Mouse (Mus musculus) embryonic facial prominence, embryonic 14.5 days (tissue): Measurements from ENCODE around the gene Snx29. TPM values are rescaled to one million over a fixed set of nuclear protein-coding genes. Genes with fewer than 3 reads are reported as not detected.
A peak's percentile ranks its signal among the peaks of the same experiment; 100 is the strongest.

Source experiments
- ATAC-seq: fragments of 200-750 bp; cut with Nextera tagmentation; 2 replicates; pipeline ENCODE4 v1.8.0; 2017; ENCODE audit warnings: low read depth, moderate number of reproducible peaks, moderate TSS enrichment
- DNase-seq: peaks from one replicate; pipeline ENCODE4 v3.0.0-alpha.2; 2015; ENCODE audit warnings: low spot score
- H3K27ac ChIP-seq: fragments of 300-500 bp; sonication (generic); replicated peaks from 2 replicates; pipeline ENCODE4 v1.5.1; 2014; ENCODE audit warnings: low read depth, mild to moderate bottlenecking, low read length, moderate library complexity
- H3K27me3 ChIP-seq: fragments of 300-500 bp; sonication (generic); replicated peaks from 2 replicates; pipeline ENCODE4 v1.6.1; 2014; ENCODE audit warnings: low read length; ENCODE audit not compliant: control insufficient read depth, insufficient read depth
- H3K36me3 ChIP-seq: fragments of 300-500 bp; sonication (generic); 2 replicates; pipeline ENCODE4 v1.6.1; 2014; ENCODE audit warnings: low read length, mixed read lengths; ENCODE audit not compliant: control insufficient read depth, insufficient read depth
- H3K4me1 ChIP-seq: fragments of 300-500 bp; sonication (generic); 2 replicates; pipeline ENCODE4 v1.6.1; 2014; ENCODE audit warnings: antibody characterized with exemption, low read length; ENCODE audit not compliant: control insufficient read depth, insufficient read depth
- H3K4me2 ChIP-seq: fragments of 300-500 bp; sonication (generic); 2 replicates; pipeline ENCODE4 v1.6.1; 2014; ENCODE audit warnings: low read depth, mild to moderate bottlenecking, low read length, moderate library complexity, mixed read lengths
- H3K4me3 ChIP-seq: fragments of 300-500 bp; sonication (generic); 2 replicates; pipeline ENCODE4 v1.5.1; 2014; ENCODE audit warnings: low read depth, mild to moderate bottlenecking, low read length
- H3K9ac ChIP-seq: fragments of 300-500 bp; sonication (generic); 2 replicates; pipeline ENCODE4 v1.6.1; 2014; ENCODE audit warnings: low read depth, mild to moderate bottlenecking, low read length, moderate library complexity, mixed read lengths
- H3K9me3 ChIP-seq: fragments of 300-500 bp; sonication (generic); 2 replicates; pipeline ENCODE4 v1.6.1; 2016; ENCODE audit warnings: low read length; ENCODE audit not compliant: control insufficient read depth
- WGBS: fragments of 180-500 bp; shearing (Covaris S2); extraction: QIAGEN DNeasy Blood & Tissue Kit; methylation state at CpG from one replicate; pipeline ENCODE4 v1.1.7; 2014; 5-methylcytosine and 5-hydroxymethylcytosine counted together
- polyA plus RNA-seq: library from polyadenylated mRNA; unstranded; fragments of >200 nt; fragmentation: Nextera tagmentation; extraction: Ambion mirVana; gene quantifications from 2 replicates; pipeline ENCODE4 v1.2.1, GENCODE M21; 2014

Gene Snx29
- polyA plus RNA-seq, 1 experiment from 2014 or later: 9.7 TPM

- Histone ChIP-seq H3K4me3 (no peak overlapping the region), H3K4me2 (no peak overlapping the region), H3K27me3 (no peaks in the 10 kb centered on the region), H3K36me3 (peaks cover 33% of the 10 kb centered on the region), H3K4me1 (peaks cover 6% of the 10 kb centered on the region; the same call in 1 of the 2 replicates), H3K27ac (no peak overlapping the region), H3K9ac (no peak overlapping the region), H3K9me3 (no peaks in the 10 kb centered on the region)
- ATAC-seq (no peak), DNase-seq (peak; percentile 34)
- WGBS: 59% methylated on average over 4 of the region's 4 CpGs
Observed at GRCm38 (mm10) chr16:11450626-11451025, 127.9 kb downstream of the Snx29 start.

- ATAC-seq: no peak
- 91% methylated on average over 4 of the region's 4 CpGs for WGBS
- H3K36me3 ChIP-seq: peaks cover 31% of the 10 kb centered on the region
Observed at GRCm38 (mm10) chr16:11454871-11455270, 132.2 kb downstream of the Snx29 start.

GRCm38 (mm10) chr16:11455545-11456140, 132.9 kb downstream of the Snx29 start:
- Histone ChIP-seq H3K36me3 (peaks cover 31% of the 10 kb centered on the region), H3K27me3 (no peaks in the 10 kb centered on the region), H3K4me1 (peaks cover 5% of the 10 kb centered on the region; the same call in 1 of the 2 replicates), H3K4me2 (no peak overlapping the region), H3K27ac (no peak overlapping the region), H3K9ac (no peak overlapping the region), H3K9me3 (no peaks in the 10 kb centered on the region), H3K4me3 (no peak overlapping the region)
- WGBS: 75% methylated on average over 5 of the region's 5 CpGs
- DNase-seq (no peak), ATAC-seq (no peak)

More at GRCm38 (mm10) chr16:11454871-11455270, 132.2 kb downstream of the Snx29 start:
- Histone ChIP-seq H3K9me3 (no peaks in the 10 kb centered on the region), H3K4me3 (no peak overlapping the region), H3K9ac (no peak overlapping the region), H3K27me3 (no peaks in the 10 kb centered on the region), H3K4me1 (peaks cover 6% of the 10 kb centered on the region; the same call in 1 of the 2 replicates), H3K27ac (no peak overlapping the region), H3K4me2 (no peak overlapping the region)
- DNase-seq: no peak

GRCm38 (mm10) chr16:11456141-11456645, 133.5 kb downstream of the Snx29 start:
- Histone ChIP-seq H3K9ac (no peak overlapping the region), H3K27me3 (no peaks in the 10 kb centered on the region), H3K27ac (no peak overlapping the region), H3K36me3 (peaks cover 31% of the 10 kb centered on the region), H3K9me3 (no peaks in the 10 kb centered on the region), H3K4me1 (no peaks in the 10 kb centered on the region), H3K4me2 (no peak overlapping the region), H3K4me3 (no peak overlapping the region)
- WGBS: 86% methylated on average over 5 of the region's 5 CpGs
- ATAC-seq (no peak), DNase-seq (peak; percentile 13)

- H3K9ac ChIP-seq: no peak overlapping the region
- no peak overlapping the region for H3K27ac ChIP-seq
- H3K36me3 ChIP-seq: peaks cover 28% of the 10 kb centered on the region
- no peaks in the 10 kb centered on the region for H3K4me1 ChIP-seq
- no peak overlapping the region for H3K4me3 ChIP-seq
- H3K9me3 ChIP-seq: no peaks in the 10 kb centered on the region
- WGBS: 72% methylated on average over 5 of the region's 5 CpGs
- DNase-seq (no peak), ATAC-seq (no peak)
- H3K27me3 ChIP-seq: no peaks in the 10 kb centered on the region
- no peak overlapping the region for H3K4me2 ChIP-seq
Observed at GRCm38 (mm10) chr16:11457136-11457535, 134.4 kb downstream of the Snx29 start.

GRCm38 (mm10) chr16:11457609-11458350, 135.1 kb downstream of the Snx29 start:
- ATAC-seq (no peak; the same call in 1 of the 2 replicates), DNase-seq (peak; percentile 9)
- no peaks in the 10 kb centered on the region for H3K27me3 ChIP-seq
- no peaks in the 10 kb centered on the region for H3K9me3 ChIP-seq
- H3K4me1 ChIP-seq: no peaks in the 10 kb centered on the region
- 24% methylated on average over 2 of the region's 2 CpGs for WGBS
- peaks cover 21% of the 10 kb centered on the region for H3K36me3 ChIP-seq
- H3K4me3 ChIP-seq: no peak overlapping the region
- no peak overlapping the region for H3K4me2 ChIP-seq
- H3K27ac ChIP-seq: no peak overlapping the region
- no peak overlapping the region for H3K9ac ChIP-seq

GRCm38 (mm10) chr16:11460210-11460609, 137.5 kb downstream of the Snx29 start:
- H3K27me3 ChIP-seq: no peaks in the 10 kb centered on the region
- no peaks in the 10 kb centered on the region for H3K4me1 ChIP-seq
- ATAC-seq: no peak
- H3K27ac ChIP-seq: no peak overlapping the region
- no peak overlapping the region for H3K4me3 ChIP-seq
- WGBS: 90% methylated on average over 1 of the region's 1 CpGs
- DNase-seq: no peak
- no peak overlapping the region for H3K9ac ChIP-seq
- no peak overlapping the region for H3K4me2 ChIP-seq
- no peaks in the 10 kb centered on the region for H3K9me3 ChIP-seq
- H3K36me3 ChIP-seq: 0 out of 2 replicates have a peak, but pooled peaks cover 7% of the 10 kb centered on the region

- Histone ChIP-seq H3K4me1 (no peaks in the 10 kb centered on the region), H3K27me3 (no peaks in the 10 kb centered on the region), H3K4me2 (no peak overlapping the region), H3K36me3 (0 out of 2 replicates have a peak, but pooled peaks cover 7% of the 10 kb centered on the region), H3K9ac (no peak overlapping the region), H3K27ac (peak overlapping the region; percentile 63), H3K9me3 (no peaks in the 10 kb centered on the region), H3K4me3 (no peak overlapping the region)
- ATAC-seq: peak; percentile 61
- 66% methylated on average over 7 of the region's 7 CpGs for WGBS
- peak; percentile 74 for DNase-seq
Observed at GRCm38 (mm10) chr16:11461612-11462011, 138.9 kb downstream of the Snx29 start.
